20 mouse cellular contexts compared by ENCODE assay signal in the genomic region with DNA sequence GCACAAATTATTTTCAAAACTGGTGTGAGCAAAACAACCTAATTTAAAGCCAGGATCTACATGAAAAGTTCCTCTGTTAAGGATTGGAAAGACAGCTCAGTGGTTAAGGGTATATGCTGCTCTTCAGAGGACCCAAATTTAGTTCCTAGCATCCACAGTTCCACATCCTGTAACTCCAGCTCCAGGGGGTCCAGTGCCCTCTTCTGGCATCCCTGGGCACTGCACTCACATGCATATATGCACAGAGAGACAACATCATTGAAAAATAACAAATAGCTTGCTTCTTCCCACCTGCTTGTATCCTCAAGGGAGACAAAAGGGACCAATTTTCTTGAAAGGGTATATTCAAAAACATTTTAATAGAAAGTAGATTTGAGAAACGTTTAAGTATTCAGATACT. TPM values are rescaled to one million over a fixed set of nuclear protein-coding genes. Genes with fewer than 3 reads are reported as not detected.
DNase-seq lines count a peak whose midpoint lies in the region; ATAC-seq and TF ChIP-seq lines count a peak whose summit lies in the region.
"Had no signal": no experiment of that assay in that cellular context is flagged by ENCODE, and none has a peak within 500 bp of the region (broad histone marks: within the 10 kb centered on the region; RNA-seq: fewer than 3 reads in every experiment).

No protein-coding gene starts in this region.

- no peak for ATAC-seq in kidney, embryonic 14.5 days (ENCODE audit: low FRiP score, low TSS enrichment)
- no peak for ATAC-seq in G1E (ENCODE audit: extremely low read depth, insufficient number of reproducible peaks, low FRiP score, poor library complexity, severe bottlenecking)
- 0 out of 2 replicates have a peak, but pooled peaks have one; percentile 12 for ATAC-seq in granulocyte monocyte progenitor cell, adult 5-6 weeks (replicated peaks; ENCODE audit: poor library complexity, severe bottlenecking)
- ATAC-seq in heart, embryonic 11.5 days (replicated peaks; ENCODE audit: insufficient number of reproducible peaks, low FRiP score, low TSS enrichment): no peak
- ATAC-seq: forebrain, embryonic 16.5 days had no signal

- H3K27ac ChIP-seq in kidney, adult 2 months (ENCODE audit: insufficient read depth, low read depth, low read length): no peak overlapping the region
- H3K27ac ChIP-seq in kidney, embryonic 14.5 days (ENCODE audit: low read depth, low read length): no peak overlapping the region
- no peak overlapping the region for H3K27ac ChIP-seq in CH12.LX (ENCODE audit: insufficient read depth, low read depth)
- no peak overlapping the region for H3K27ac ChIP-seq in heart, embryonic 11.5 days (ENCODE audit: low read depth, low read length)
- H3K27ac ChIP-seq: heart, embryonic 13.5 days; left cerebral cortex, adult 2 months; limb, embryonic 13.5 days had no signal

- dilution Hi-C loops in CH12.LX (cut with MboI; ENCODE audit: extremely low pct_ligation_motif_present, extremely low pct_unique_long_range_greater_than_20kb, low sequenced_read_pairs): no loop called here

- H3K4me2 ChIP-seq in kidney, embryonic 14.5 days (replicated peaks; ENCODE audit: low read depth, low read length): no peak overlapping the region
- no peak overlapping the region for H3K4me2 ChIP-seq in CH12.LX (ENCODE audit: insufficient read depth, low read depth, poor library complexity, severe bottlenecking)
- no peak overlapping the region for H3K4me2 ChIP-seq in heart, embryonic 11.5 days
- H3K4me2 ChIP-seq: heart, embryonic 13.5 days; limb, embryonic 13.5 days had no signal

- 0 out of 2 replicates have a peak, but pooled peaks have one; percentile 15 for TF ChIP-seq CTCF in kidney, adult 2 months (conservative IDR thresholded peaks at IDR 0.05; ENCODE audit: insufficient read depth, insufficient read length, low read depth, low read length)
- TF ChIP-seq CTCF in CH12.LX (conservative IDR thresholded peaks at IDR 0.05 in 1 of 2, IDR thresholded peaks at IDR 0.05 in 1 of 2; ENCODE audit: low read depth in 2 of 2, low read length in 2 of 2) (peak; percentile 33 to 34; a peak in 3 of 4 replicates), G1E (IDR thresholded peaks at IDR 0.05; ENCODE audit: low read depth, low read length) (peak; percentile 55; the same call in 1 of the 2 replicates)

- H3K4me3 ChIP-seq in kidney, adult 2 months (ENCODE audit: insufficient read depth, low read depth, low read length): no peak overlapping the region
- no peak overlapping the region for H3K4me3 ChIP-seq in kidney, embryonic 14.5 days (ENCODE audit: low read length)
- no peak overlapping the region for H3K4me3 ChIP-seq in CH12.LX (replicated peaks in 1 of 3; ENCODE audit: low read depth in 2 of 3, low read length in 2 of 3, poor library complexity in 1 of 3)
- H3K4me3 ChIP-seq in G1E (ENCODE audit: low read depth, low read length): no peak overlapping the region
- no peak overlapping the region for H3K4me3 ChIP-seq in heart, embryonic 11.5 days (ENCODE audit: low read depth, low read length)
- H3K4me3 ChIP-seq: erythroblast, embryonic 14.5 days; heart, embryonic 13.5 days; left cerebral cortex, adult 2 months; limb, embryonic 13.5 days had no signal

- no peak overlapping the region for H3K9ac ChIP-seq in kidney, embryonic 14.5 days (ENCODE audit: low read depth, low read length)
- no peak overlapping the region for H3K9ac ChIP-seq in CH12.LX (ENCODE audit: insufficient read depth, low read depth)
- no peak overlapping the region for H3K9ac ChIP-seq in heart, embryonic 11.5 days (ENCODE audit: low read depth, low read length)
- H3K9ac ChIP-seq: heart, embryonic 13.5 days; limb, embryonic 13.5 days had no signal

- H3K27me3 ChIP-seq in kidney, adult 2 months (replicated peaks; ENCODE audit: control insufficient read depth, insufficient read depth, low read length): no peaks in the 10 kb centered on the region
- no peaks in the 10 kb centered on the region for H3K27me3 ChIP-seq in kidney, embryonic 14.5 days (ENCODE audit: control insufficient read depth, insufficient read depth, low read length)
- no peaks in the 10 kb centered on the region for H3K27me3 ChIP-seq in CH12.LX (replicated peaks)
- no peaks in the 10 kb centered on the region for H3K27me3 ChIP-seq in G1E (ENCODE audit: insufficient read depth, low read length)
- H3K27me3 ChIP-seq in heart, embryonic 11.5 days (ENCODE audit: control insufficient read depth, insufficient read depth, low read length): no peaks in the 10 kb centered on the region
- H3K27me3 ChIP-seq: heart, embryonic 13.5 days; limb, embryonic 13.5 days had no signal

- DNase-seq in kidney, adult 2 months: no peak
- DNase-seq in CH12.LX (ENCODE audit: extremely low read depth) (no peak), G1E (ENCODE audit: low spot score) (no peak)
- no peak for DNase-seq in right cerebral cortex, postnatal 25 days
- DNase-seq: cerebellum, adult 8-10 months; gastrocnemius, postnatal 10 days; kidney, adult 11 months; lung, postnatal 4 days; midbrain, embryonic 14.5 days; right cerebral cortex, postnatal 14 days had no signal

- no peak for TF ChIP-seq EP300 in CH12.LX (IDR thresholded peaks at IDR 0.05; ENCODE audit: low read length)

- TF ChIP-seq RAD21 in CH12.LX (IDR thresholded peaks at IDR 0.05; ENCODE audit: low read depth, low read length): no peak

- in situ Hi-C loops in CH12.LX (cut with MboI; ENCODE audit: low pct_ligation_motif_present, low pct_unique_long_range_greater_than_20kb, low sequenced_read_pairs): loop anchor here (25.0 kb wide), 1 partner anchor 200 kb away; no protein-coding TSS in a partner anchor

- no peaks in the 10 kb centered on the region for H3K79me2 ChIP-seq in CH12.LX (replicated peaks; ENCODE audit: control insufficient read depth, extremely low read depth, insufficient read depth, poor library complexity, severe bottlenecking)

- H3K9me3 ChIP-seq in kidney, embryonic 14.5 days (ENCODE audit: control insufficient read depth, low read length): no peaks in the 10 kb centered on the region
- H3K9me3 ChIP-seq in CH12.LX (replicated peaks; ENCODE audit: low read length) (no peaks in the 10 kb centered on the region), G1E (replicated peaks) (no peaks in the 10 kb centered on the region)
- H3K9me3 ChIP-seq in heart, embryonic 11.5 days (replicated peaks; ENCODE audit: control insufficient read depth, low read length): no peaks in the 10 kb centered on the region
- H3K9me3 ChIP-seq: limb, embryonic 13.5 days had no signal

- H3K36me3 ChIP-seq in kidney, adult 2 months (ENCODE audit: control insufficient read depth, insufficient read depth, low read length): no peaks in the 10 kb centered on the region; the same call in 1 of the 2 replicates
- peaks cover 5% of the 10 kb centered on the region; the same call in 1 of the 2 replicates for H3K36me3 ChIP-seq in kidney, embryonic 14.5 days (ENCODE audit: control insufficient read depth, insufficient read depth, low read length)
- H3K36me3 ChIP-seq in CH12.LX (replicated peaks in 1 of 2; ENCODE audit: control insufficient read depth in 1 of 2, insufficient read depth in 1 of 2, low read length in 1 of 2) (peaks cover 0 to 38% of the 10 kb centered on the region in 2 experiments), G1E (replicated peaks) (peaks cover 45% of the 10 kb centered on the region)
- peaks cover 5% of the 10 kb centered on the region; the same call in 1 of the 2 replicates for H3K36me3 ChIP-seq in heart, embryonic 11.5 days (ENCODE audit: control insufficient read depth, insufficient read depth, low read length)

- WGBS in kidney, adult 2 months: 83% methylated on average over 1 of the region's 1 CpGs
- WGBS in kidney, embryonic 14.5 days: 91% methylated on average over 1 of the region's 1 CpGs
- WGBS in heart, embryonic 11.5 days (ENCODE audit: insufficient replicate concordance): 82% methylated on average over 1 of the region's 1 CpGs

- no peak for TF ChIP-seq POLR2A in kidney, adult 2 months (IDR thresholded peaks at IDR 0.05; ENCODE audit: low read depth, low read length)
- no peak for TF ChIP-seq POLR2A in CH12.LX (IDR thresholded peaks at IDR 0.05; ENCODE audit: low read depth, low read length)

- no peaks in the 10 kb centered on the region for H3K4me1 ChIP-seq in kidney, adult 2 months (ENCODE audit: control insufficient read depth, insufficient read depth, low read length)
- no peaks in the 10 kb centered on the region for H3K4me1 ChIP-seq in kidney, embryonic 14.5 days (ENCODE audit: control insufficient read depth, insufficient read depth, low read length)
- H3K4me1 ChIP-seq in CH12.LX (ENCODE audit: control insufficient read depth in 1 of 2, insufficient read depth in 2 of 2) (no peaks in the 10 kb centered on the region), G1E (ENCODE audit: insufficient read depth, low read depth, low read length) (no peaks in the 10 kb centered on the region)
- H3K4me1 ChIP-seq in heart, embryonic 11.5 days (ENCODE audit: control insufficient read depth, insufficient read depth, low read length): no peaks in the 10 kb centered on the region
- H3K4me1 ChIP-seq: limb, embryonic 13.5 days had no signal

RNA-seq across cellular contexts. Expression of gene Tm4sf20, which starts 6.0 kb away (rescaled TPM):
- polyA plus RNA-seq in kidney, adult 2 months (2012; rRNA removed): not detected in 2 replicates
- 3.8 TPM in 2 replicates for polyA plus RNA-seq in kidney, embryonic 14.5 days (2014; fragmentation: Nextera tagmentation; extraction: Ambion mirVana)
- total RNA-seq in CH12.LX (2012; rRNA removed) (not detected in 2 replicates), CH12.LX (2014; rRNA removed) (not detected in 2 replicates), G1E (2014; fragmentation: Nextera tagmentation) (not detected in 2 replicates), G1E (2017) (not detected in 2 replicates)
- polyA plus RNA-seq in CH12.LX (2012; ENCODE audit: insufficient read length, low read depth) (not detected in 2 replicates), G1E (2012) (not detected in 2 replicates)
- total RNA-seq in granulocyte monocyte progenitor cell, adult 5-6 weeks (2014; fragmentation: Nextera tagmentation): not detected in 2 replicates
- not detected in 2 replicates for total RNA-seq in granulocyte monocyte progenitor cell, adult 5-6 weeks (2017)
- 0.29 TPM in 1 of 2 replicates, not detected in the other for polyA plus RNA-seq in heart, embryonic 11.5 days (2014; fragmentation: Nextera tagmentation; extraction: Ambion mirVana)
- total RNA-seq: gastrocnemius, postnatal 10 days; hematopoietic stem cell, adult 5-6 weeks; left cerebral cortex, adult 2 months had no signal
- polyA plus RNA-seq: erythroblast, embryonic 14.5 days; forebrain, embryonic 16.5 days; heart, embryonic 13.5 days had no signal

RNA-seq across cellular contexts. Expression of gene Gm47791, which starts 8.8 kb away (rescaled TPM):
- polyA plus RNA-seq in kidney, adult 2 months (2012; rRNA removed): not detected in 2 replicates
- polyA plus RNA-seq in kidney, embryonic 14.5 days (2014; fragmentation: Nextera tagmentation; extraction: Ambion mirVana): not detected in 2 replicates
- total RNA-seq in CH12.LX (2012; rRNA removed) (not detected in 2 replicates), CH12.LX (2014; rRNA removed) (not detected in 2 replicates), G1E (2014; fragmentation: Nextera tagmentation) (not detected in 2 replicates), G1E (2017) (not detected in 2 replicates)
- polyA plus RNA-seq in CH12.LX (2012; ENCODE audit: insufficient read length, low read depth) (not detected in 2 replicates), G1E (2012) (not detected in 2 replicates)
- total RNA-seq in granulocyte monocyte progenitor cell, adult 5-6 weeks (2014; fragmentation: Nextera tagmentation): not detected in 2 replicates
- not detected in 2 replicates for total RNA-seq in granulocyte monocyte progenitor cell, adult 5-6 weeks (2017)
- not detected in 2 replicates for polyA plus RNA-seq in heart, embryonic 11.5 days (2014; fragmentation: Nextera tagmentation; extraction: Ambion mirVana)
- total RNA-seq: gastrocnemius, postnatal 10 days; hematopoietic stem cell, adult 5-6 weeks; left cerebral cortex, adult 2 months had no signal
- polyA plus RNA-seq: erythroblast, embryonic 14.5 days; forebrain, embryonic 16.5 days; heart, embryonic 13.5 days; large intestine, adult 2 months; limb, embryonic 13.5 days; midbrain, embryonic 14.5 days had no signal

RNA-seq across cellular contexts. Expression of gene Mff, which starts 37.6 kb away (rescaled TPM):
- polyA plus RNA-seq in kidney, adult 2 months (2012; rRNA removed): 59.7 and 68.4 TPM in 2 replicates
- polyA plus RNA-seq in kidney, embryonic 14.5 days (2014; fragmentation: Nextera tagmentation; extraction: Ambion mirVana): 238 and 239 TPM in 2 replicates
- total RNA-seq in CH12.LX (2012; rRNA removed): 90.7 and 95.3 TPM in 2 replicates
- 169 and 210 TPM in 2 replicates for total RNA-seq in CH12.LX (2014; rRNA removed)
- polyA plus RNA-seq in CH12.LX (2012; ENCODE audit: insufficient read length, low read depth): 155 and 232 TPM in 2 replicates
- total RNA-seq in G1E (2014; fragmentation: Nextera tagmentation): 552 and 575 TPM in 2 replicates
- total RNA-seq in G1E (2017): 387 and 411 TPM in 2 replicates
- polyA plus RNA-seq in G1E (2012): 366 and 539 TPM in 2 replicates
- total RNA-seq in granulocyte monocyte progenitor cell, adult 5-6 weeks (2014; fragmentation: Nextera tagmentation): 83.2 and 101 TPM in 2 replicates
- 119 and 121 TPM in 2 replicates for total RNA-seq in granulocyte monocyte progenitor cell, adult 5-6 weeks (2017)
- polyA plus RNA-seq in heart, embryonic 11.5 days (2014; fragmentation: Nextera tagmentation; extraction: Ambion mirVana): 220 and 228 TPM in 2 replicates
